Mouse (Mus musculus) midbrain, postnatal 0 days (tissue): ENCODE measurements around the gene Kpna6. TPM values are rescaled to one million over a fixed set of nuclear protein-coding genes. Genes with fewer than 3 reads are reported as not detected.

ENCODE experiments used
- ATAC-seq: fragments of 200-750 bp; cut with Nextera tagmentation; 2 replicates; pipeline ENCODE4 v1.8.0; 2017; ENCODE audit warnings: moderate number of reproducible peaks, mild to moderate bottlenecking, moderate TSS enrichment, moderate library complexity; ENCODE audit not compliant: low FRiP score
- DNase-seq: peaks from one replicate; pipeline ENCODE4 v3.0.0-alpha.2; 2015; ENCODE audit warnings: low spot score
- H3K27ac ChIP-seq: fragments of 300-500 bp; sonication (generic); 2 replicates; pipeline ENCODE4 v1.5.1; 2014; ENCODE audit warnings: low read depth, mild to moderate bottlenecking, low read length, mixed read lengths
- H3K27me3 ChIP-seq: fragments of 300-500 bp; sonication (generic); 2 replicates; pipeline ENCODE4 v1.6.1; 2014; ENCODE audit warnings: low read length, control low read depth, mixed read lengths; ENCODE audit not compliant: insufficient read depth
- H3K36me3 ChIP-seq: fragments of 300-500 bp; sonication (generic); 2 replicates; pipeline ENCODE4 v1.6.1; 2014; ENCODE audit warnings: low read length, control low read depth, mixed read lengths; ENCODE audit not compliant: insufficient read depth
- H3K4me1 ChIP-seq: fragments of 300-500 bp; sonication (generic); 2 replicates; pipeline ENCODE4 v1.6.1; 2014; ENCODE audit warnings: mild to moderate bottlenecking, control low read depth, antibody characterized with exemption, low read length, mixed read lengths; ENCODE audit not compliant: insufficient read depth
- H3K4me2 ChIP-seq: fragments of 300-500 bp; sonication (generic); 2 replicates; pipeline ENCODE4 v1.6.1; 2014; ENCODE audit warnings: low read depth, mild to moderate bottlenecking, low read length, mixed read lengths; ENCODE audit not compliant: poor library complexity, severe bottlenecking
- H3K4me3 ChIP-seq: fragments of 300-500 bp; sonication (generic); 2 replicates; pipeline ENCODE4 v1.5.1; 2014; ENCODE audit warnings: low read depth, mild to moderate bottlenecking, low read length, moderate library complexity
- H3K9ac ChIP-seq: fragments of 300-500 bp; sonication (generic); replicated peaks from 2 replicates; pipeline ENCODE4 v1.6.1; 2014; ENCODE audit warnings: mild to moderate bottlenecking, low read length, moderate library complexity, mixed read lengths; ENCODE audit not compliant: poor library complexity, severe bottlenecking
- H3K9me3 ChIP-seq: fragments of 300-500 bp; sonication (generic); 2 replicates; pipeline ENCODE4 v1.6.1; 2016; ENCODE audit warnings: low read length, control low read depth
- CTCF ChIP-seq: IDR thresholded peaks from 2 replicates; pipeline ENCODE4 v1.5.1; 2016; ENCODE audit warnings: antibody characterized with exemption, mild to moderate bottlenecking
- WGBS: fragments of 180-500 bp; shearing (Covaris S2); extraction: QIAGEN DNeasy Blood & Tissue Kit; methylation state at CpG from one replicate; pipeline ENCODE4 v1.1.7; 2014; 5-methylcytosine and 5-hydroxymethylcytosine counted together
- microRNA-seq: library from miRNA; unstranded; fragments of <30 nt; microRNA quantifications from one replicate; pipeline ENCODE4, GENCODE M21; 2016; ENCODE audit warnings: borderline number of aligned reads
- polyA plus RNA-seq: library from polyadenylated mRNA; unstranded; fragments of >200 nt; fragmentation: Nextera tagmentation; extraction: Ambion mirVana; gene quantifications from 2 replicates; pipeline ENCODE4 v1.2.1, GENCODE M21; 2015
- total RNA-seq: library from RNA; depleted of rRNA; stranded (reverse); fragments of >200 nt; gene quantifications from 2 replicates; pipeline ENCODE4 v1.2.3, GENCODE M21; 2014; rRNA removed

Gene Kpna6
- total and polyA plus RNA-seq, 2 experiments from 2014 or later = 14.9 to 65.3 TPM

DNA sequence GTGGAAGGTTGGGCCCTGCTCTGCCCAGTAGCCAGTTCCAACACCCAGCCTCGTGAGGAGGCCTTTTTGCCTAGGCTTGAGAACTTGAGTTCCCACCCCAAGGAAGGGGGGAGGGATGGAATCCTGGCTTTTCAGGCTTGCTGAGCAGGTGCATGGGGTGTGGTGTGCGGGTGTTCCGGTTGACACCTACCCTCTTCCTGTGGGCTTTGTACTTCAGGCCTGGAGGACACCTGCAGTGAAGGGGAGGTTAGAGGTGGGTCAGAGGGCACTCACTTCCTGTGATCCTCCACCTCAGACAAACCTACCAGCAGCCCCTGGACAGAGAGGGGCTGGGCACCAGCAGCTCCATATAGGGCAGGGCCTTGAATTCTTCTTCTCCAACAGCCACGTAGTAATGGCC, 62.5 kb downstream of the Kpna6 start:
- H3K9me3 ChIP-seq = no peaks in the 10 kb centered on the region
- H3K27ac ChIP-seq = no peak overlapping the region
- TF ChIP-seq CTCF = no peak
- peaks cover 11% of the 10 kb centered on the region for H3K36me3 ChIP-seq
- no peak overlapping the region for H3K4me3 ChIP-seq
- DNase-seq (no peak), ATAC-seq (no peak)
- no peaks in the 10 kb centered on the region for H3K4me1 ChIP-seq
- 69% methylated on average over 4 of the region's 4 CpGs for WGBS
- no peaks in the 10 kb centered on the region for H3K27me3 ChIP-seq
- no peak overlapping the region for H3K4me2 ChIP-seq
- H3K9ac ChIP-seq = no peak overlapping the region

DNA sequence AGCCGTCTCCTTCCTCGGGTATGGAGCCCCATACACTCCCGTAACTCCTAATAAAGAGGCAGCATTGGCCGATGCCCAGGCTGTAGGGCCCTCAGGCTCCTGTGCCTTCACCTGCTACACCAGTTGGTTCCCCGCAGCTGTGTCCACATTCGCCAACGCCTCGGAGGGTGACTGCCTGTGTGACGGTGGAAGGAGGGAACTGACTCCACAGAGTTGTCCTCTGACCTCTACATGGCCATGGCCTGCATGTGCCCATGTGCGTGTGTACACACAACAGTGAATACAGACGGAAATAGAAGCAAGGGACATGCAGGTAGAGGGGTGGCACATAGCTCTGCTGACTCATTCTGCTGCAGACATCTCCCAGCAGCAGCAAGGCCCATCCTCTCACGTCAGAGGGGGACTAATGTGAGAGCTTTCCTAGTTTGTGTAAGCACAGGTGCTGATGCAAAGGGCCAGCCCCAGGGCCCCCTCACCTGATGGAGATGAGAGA, 63.4 kb downstream of the Kpna6 start:
- Histone ChIP-seq H3K36me3 (peaks cover 18% of the 10 kb centered on the region), H3K27ac (peak overlapping the region; percentile 21; the same call in 1 of the 2 replicates), H3K27me3 (no peaks in the 10 kb centered on the region), H3K4me1 (no peaks in the 10 kb centered on the region), H3K9ac (0 out of 2 replicates have a peak overlapping the region, but pooled peaks have one; percentile 8), H3K4me2 (no peak overlapping the region), H3K4me3 (no peak overlapping the region), H3K9me3 (no peaks in the 10 kb centered on the region)
- DNase-seq = no peak
- WGBS = 84% methylated on average over 12 of the region's 12 CpGs
- peak; percentile 24; the same call in 1 of the 2 replicates for ATAC-seq
- TF ChIP-seq CTCF = no peak

DNA sequence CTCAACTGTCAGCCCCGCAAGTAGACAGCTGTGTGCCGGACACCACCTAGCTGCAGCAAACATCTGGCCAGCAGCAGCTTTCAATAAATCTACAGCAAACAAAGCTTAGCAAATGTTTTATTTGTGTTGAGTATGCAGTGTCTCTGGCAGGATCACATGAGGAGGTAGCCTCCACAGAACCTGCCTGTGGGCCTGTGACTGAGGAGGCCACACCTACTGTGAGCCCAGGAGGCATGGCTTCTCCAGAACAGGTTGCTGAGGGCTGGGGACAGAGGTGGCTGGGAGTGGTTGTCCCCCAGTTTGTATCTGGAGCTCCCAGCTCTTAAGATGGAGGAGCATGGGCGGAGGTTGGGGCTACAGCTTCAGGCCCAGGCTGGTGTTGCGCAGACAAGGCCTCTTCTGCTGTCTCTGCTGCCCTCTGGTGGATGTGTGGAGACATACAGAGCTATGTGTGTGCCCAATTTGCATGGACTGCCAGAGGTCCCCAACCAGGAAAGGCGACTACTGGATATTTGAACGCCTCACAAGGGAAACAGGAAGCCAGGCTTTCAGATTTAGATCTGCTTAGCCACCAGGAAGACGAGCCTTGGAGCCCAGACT, 64.0 kb downstream of the Kpna6 start:
- ATAC-seq (peak; percentile 82), DNase-seq (peak; percentile 90)
- H3K4me3 ChIP-seq = no peak overlapping the region
- H3K27me3 ChIP-seq = no peaks in the 10 kb centered on the region
- no peaks in the 10 kb centered on the region for H3K9me3 ChIP-seq
- peak overlapping the region; percentile 21 for H3K27ac ChIP-seq
- no peaks in the 10 kb centered on the region for H3K4me1 ChIP-seq
- no peak overlapping the region for H3K4me2 ChIP-seq
- 33% methylated on average over 7 of the region's 7 CpGs for WGBS
- H3K36me3 ChIP-seq = peaks cover 25% of the 10 kb centered on the region
- peak; percentile 91 for TF ChIP-seq CTCF
- no peak overlapping the region for H3K9ac ChIP-seq

GRCm38 (mm10) chr4:129600233-129601158, 72.1 kb downstream of the Kpna6 start, which contains the start of the genes Eif3i and Tmem234:
Gene Eif3i (minus strand): TSS chr4:129600648.
Gene Tmem234 (plus strand): TSS chr4:129600668.
- Histone ChIP-seq H3K9ac (peak within 1 kb of the TSS; percentile 93), H3K4me1 (peaks cover 11% of the 10 kb centered on the region), H3K9me3 (no peaks in the 10 kb centered on the region), H3K36me3 (peaks cover 17% of the 10 kb centered on the region), H3K4me2 (peak within 1 kb of the TSS; percentile 78), H3K27me3 (no peaks in the 10 kb centered on the region), H3K27ac (peak within 1 kb of the TSS; percentile 76), H3K4me3 (peak within 1 kb of the TSS; percentile 99)
- peak; percentile 36 for TF ChIP-seq CTCF
- ATAC-seq (peak; percentile 88), DNase-seq (peak; percentile 91)
- under 1% methylated on average over 73 of the region's 74 CpGs for WGBS

Small RNA genes lying within 50 kb of the gene (microRNA-seq; reads per million reads assigned to microRNA genes)
- gene Mir7016 = 2.7 reads per million

Other genes starting within 250 kb of the Kpna6 start
- gene Zbtb8b, start 231.9 kb downstream of the Kpna6 start, total RNA-seq = 14.3 and 15.1 TPM in 2 replicates
- 14.5 and 15.9 TPM in 2 replicates for gene Zbtb8b, start 231.9 kb downstream of the Kpna6 start, polyA plus RNA-seq
- 53.7 and 58.9 TPM in 2 replicates for gene Bsdc1, start 211.2 kb downstream of the Kpna6 start, total RNA-seq
- 27.0 and 27.1 TPM in 2 replicates for gene Bsdc1, start 211.2 kb downstream of the Kpna6 start, polyA plus RNA-seq
- gene Tssk3, start 181.7 kb downstream of the Kpna6 start, total RNA-seq = 0.16 and 2.5 TPM in 2 replicates
- gene Tssk3, start 181.7 kb downstream of the Kpna6 start, polyA plus RNA-seq = 1.7 and 1.8 TPM in 2 replicates
- gene Fam229a, start 181.6 kb downstream of the Kpna6 start, total RNA-seq = 2.2 TPM in 1 of 2 replicates, not detected in the other
- 4.3 and 5.4 TPM in 2 replicates for gene Fam229a, start 181.6 kb downstream of the Kpna6 start, polyA plus RNA-seq
- gene Marcksl1, start 159.2 kb downstream of the Kpna6 start, total RNA-seq = 1,529 and 1,586 TPM in 2 replicates
- gene Marcksl1, start 159.2 kb downstream of the Kpna6 start, polyA plus RNA-seq = 1,678 and 1,776 TPM in 2 replicates
- gene Hdac1, start 130.1 kb downstream of the Kpna6 start, total RNA-seq = 28.3 and 31.2 TPM in 2 replicates
- 48.4 and 48.9 TPM in 2 replicates for gene Hdac1, start 130.1 kb downstream of the Kpna6 start, polyA plus RNA-seq
- gene Lck, start 99.1 kb downstream of the Kpna6 start, total RNA-seq = 17.5 and 20.4 TPM in 2 replicates
- gene Lck, start 99.1 kb downstream of the Kpna6 start, polyA plus RNA-seq = 17.5 and 20.7 TPM in 2 replicates
- not detected in 2 replicates for gene Fam167b, start 94.2 kb downstream of the Kpna6 start, total RNA-seq
- not detected in 2 replicates for gene Fam167b, start 94.2 kb downstream of the Kpna6 start, polyA plus RNA-seq
- 282 and 300 TPM in 2 replicates for gene Eif3i, start 72.1 kb downstream of the Kpna6 start, total RNA-seq
- 213 and 222 TPM in 2 replicates for gene Eif3i, start 72.1 kb downstream of the Kpna6 start, polyA plus RNA-seq
- gene Tmem234, start 72.1 kb downstream of the Kpna6 start, total RNA-seq = 146 and 189 TPM in 2 replicates
- 210 and 232 TPM in 2 replicates for gene Tmem234, start 72.1 kb downstream of the Kpna6 start, polyA plus RNA-seq
- 0.82 and 3.9 TPM in 2 replicates for gene Dcdc2b, start 58.5 kb downstream of the Kpna6 start, total RNA-seq
- gene Dcdc2b, start 58.5 kb downstream of the Kpna6 start, polyA plus RNA-seq = 2.7 and 4.4 TPM in 2 replicates
- 7.9 and 33.0 TPM in 2 replicates for gene Iqcc, start 53.7 kb downstream of the Kpna6 start, total RNA-seq
- gene Iqcc, start 53.7 kb downstream of the Kpna6 start, polyA plus RNA-seq = 17.2 and 20.2 TPM in 2 replicates
- gene Ccdc28b, start 48.8 kb downstream of the Kpna6 start, total RNA-seq = 78.8 and 96.0 TPM in 2 replicates
- 174 and 182 TPM in 2 replicates for gene Ccdc28b, start 48.8 kb downstream of the Kpna6 start, polyA plus RNA-seq
- gene Txlna, start 31.7 kb downstream of the Kpna6 start, total RNA-seq = 33.4 and 38.2 TPM in 2 replicates
- 25.6 and 27.2 TPM in 2 replicates for gene Txlna, start 31.7 kb downstream of the Kpna6 start, polyA plus RNA-seq
- gene Tmem39b, start 24.1 kb upstream of the Kpna6 start, total RNA-seq = 26.0 and 29.6 TPM in 2 replicates
- gene Tmem39b, start 24.1 kb upstream of the Kpna6 start, polyA plus RNA-seq = 15.9 and 16.4 TPM in 2 replicates
- gene Khdrbs1, start 69.5 kb upstream of the Kpna6 start, total RNA-seq = 80.8 and 101 TPM in 2 replicates
- 78.0 and 87.2 TPM in 2 replicates for gene Khdrbs1, start 69.5 kb upstream of the Kpna6 start, polyA plus RNA-seq
- 94.0 and 117 TPM in 2 replicates for gene Ptp4a2, start 138.5 kb upstream of the Kpna6 start, total RNA-seq
- 202 and 245 TPM in 2 replicates for gene Ptp4a2, start 138.5 kb upstream of the Kpna6 start, polyA plus RNA-seq